Mouse (Mus musculus) liver, embryonic 14.5 days (tissue): ENCODE data around the gene Clip2. TPM values are rescaled to one million over a fixed set of nuclear protein-coding genes. Genes with fewer than 3 reads are reported as not detected.
A peak's percentile ranks its signal among the peaks of the same experiment; 100 is the strongest.

Experiments used
- ATAC-seq: fragments of 200-750 bp; cut with Nextera tagmentation; 2 replicates; pipeline ENCODE4 v1.8.0; 2017; ENCODE audit warnings: moderate number of reproducible peaks, mild to moderate bottlenecking, moderate library complexity; ENCODE audit not compliant: insufficient read depth
- DNase-seq, 3 experiments: peaks; one replicate each; pipeline ENCODE4 v3.0.0-alpha.2; 2012 to 2013; ENCODE audit warnings: low read depth in 3 of 3, low spot score in 3 of 3
- H3K27ac ChIP-seq: fragments of 300-500 bp; sonication (generic); 2 replicates; pipeline ENCODE4 v1.5.1; 2014; ENCODE audit warnings: moderate library complexity, mild to moderate bottlenecking, control low read depth, inconsistent platforms
- H3K27me3 ChIP-seq: fragments of 300-500 bp; sonication (generic); 2 replicates; pipeline ENCODE4 v1.6.1; 2014; ENCODE audit warnings: mild to moderate bottlenecking, low read length, moderate library complexity; ENCODE audit not compliant: control insufficient read depth, insufficient read depth
- H3K36me3 ChIP-seq: fragments of 300-500 bp; sonication (generic); replicated peaks from 2 replicates; pipeline ENCODE4 v1.6.1; 2014; ENCODE audit warnings: low read depth; ENCODE audit not compliant: control insufficient read depth, insufficient read depth
- H3K4me1 ChIP-seq, 2 experiments: fragments of 200-500 bp in 1 of 2; fragments of 300-500 bp in 1 of 2; sonication (generic) in 1 of 2; replicated peaks; 2 replicates each; pipeline ENCODE4 v1.6.1; 2012 to 2014; ENCODE audit warnings: antibody characterized with exemption in 1 of 2, inconsistent platforms in 1 of 2, low read length in 1 of 2; ENCODE audit not compliant: control insufficient read depth in 2 of 2, insufficient read depth in 2 of 2
- H3K4me2 ChIP-seq: fragments of 300-500 bp; sonication (generic); 2 replicates; pipeline ENCODE4 v1.6.1; 2014; ENCODE audit warnings: low read depth, mild to moderate bottlenecking, control low read depth, moderate library complexity
- H3K4me3 ChIP-seq, 2 experiments: fragments of 200-500 bp in 1 of 2; fragments of 300-500 bp in 1 of 2; sonication (generic) in 1 of 2; 2 replicates each; pipeline ENCODE4 v1.5.1; 2012 to 2014; ENCODE audit warnings: low read depth in 2 of 2, low read length in 2 of 2, mild to moderate bottlenecking in 2 of 2, control low read depth in 1 of 2, inconsistent platforms in 1 of 2, moderate library complexity in 1 of 2; ENCODE audit not compliant: insufficient read depth in 1 of 2
- H3K9ac ChIP-seq: fragments of 300-500 bp; sonication (generic); replicated peaks from 2 replicates; pipeline ENCODE4 v1.6.1; 2014; ENCODE audit warnings: mild to moderate bottlenecking, control low read depth, moderate library complexity
- H3K9me3 ChIP-seq: fragments of 300-500 bp; sonication (generic); 2 replicates; pipeline ENCODE4 v1.6.1; 2016; ENCODE audit warnings: low read length, mixed read lengths; ENCODE audit not compliant: control insufficient read depth
- CTCF ChIP-seq: IDR thresholded peaks from 2 replicates; pipeline ENCODE4 v1.5.1; 2016; ENCODE audit warnings: antibody characterized with exemption, low read depth, control low read depth
- EP300 ChIP-seq: IDR thresholded peaks from 2 replicates; pipeline ENCODE4 v1.6.1; 2016; ENCODE audit warnings: antibody characterized with exemption, low read depth
- WGBS: fragments of 180-500 bp; shearing (Covaris S2); extraction: QIAGEN DNeasy Blood & Tissue Kit; methylation state at CpG from one replicate; pipeline ENCODE4 v1.1.7; 2014; ENCODE audit not compliant: insufficient replicate concordance; 5-methylcytosine and 5-hydroxymethylcytosine counted together
- polyA plus RNA-seq, 2 experiments: library from polyadenylated mRNA; depleted of rRNA in 1 of 2; stranded (reverse) in 1 of 2; unstranded in 1 of 2; fragments of >200 nt; fragmentation: Nextera tagmentation in 1 of 2; extraction: Ambion mirVana in 1 of 2; gene quantifications; 2 replicates each; pipeline versions ENCODE4 v1.2.1 to v1.2.3; 2012 to 2014

Gene Clip2
- polyA plus RNA-seq, 2 experiments: 0.36 to 1.8 TPM

GRCm38 (mm10) chr5:134460546-134460945 is 91.7 kb downstream of the Clip2 start:
- 81% methylated on average over 4 of the region's 4 CpGs for WGBS
- TF ChIP-seq CTCF (no peak), EP300 (no peak)
- Histone ChIP-seq H3K9ac (no peak overlapping the region), H3K9me3 (no peaks in the 10 kb centered on the region), H3K27me3 (no peaks in the 10 kb centered on the region), H3K36me3 (no peaks in the 10 kb centered on the region), H3K4me3 (no peak overlapping the region), H3K4me1 (peaks cover 13 to 14% of the 10 kb centered on the region in 2 experiments), H3K27ac (no peak overlapping the region), H3K4me2 (no peak overlapping the region)
- DNase-seq (no peak), ATAC-seq (no peak)

GRCm38 (mm10) chr5:134459096-134459495 is 93.1 kb downstream of the Clip2 start:
- Histone ChIP-seq H3K4me3 (no peak overlapping the region), H3K4me2 (no peak overlapping the region), H3K36me3 (no peaks in the 10 kb centered on the region), H3K27me3 (no peaks in the 10 kb centered on the region), H3K9ac (no peak overlapping the region), H3K4me1 (peaks cover 3 to 4% of the 10 kb centered on the region in 2 experiments), H3K27ac (no peak overlapping the region), H3K9me3 (no peaks in the 10 kb centered on the region)
- TF ChIP-seq EP300: no peak
- no peak for TF ChIP-seq CTCF
- ATAC-seq: no peak
- no peak for DNase-seq
- 75% methylated on average over 7 of the region's 7 CpGs for WGBS

GRCm38 (mm10) chr5:134458416-134458815 is 93.8 kb downstream of the Clip2 start:
- Histone ChIP-seq H3K27ac (no peak overlapping the region), H3K36me3 (no peaks in the 10 kb centered on the region), H3K4me1 (no peaks in the 10 kb centered on the region; a peak in 1 of 4 replicates), H3K9ac (no peak overlapping the region), H3K4me2 (no peak overlapping the region), H3K27me3 (no peaks in the 10 kb centered on the region), H3K9me3 (no peaks in the 10 kb centered on the region), H3K4me3 (no peak overlapping the region)
- TF ChIP-seq CTCF (no peak), EP300 (no peak)
- no peak for ATAC-seq
- 43% methylated on average over 3 of the region's 3 CpGs for WGBS
- no peak for DNase-seq

GRCm38 (mm10) chr5:134457371-134457770 is 94.9 kb downstream of the Clip2 start:
- no peak for ATAC-seq
- Histone ChIP-seq H3K4me1 (no peaks in the 10 kb centered on the region; a peak in 1 of 4 replicates), H3K27ac (no peak overlapping the region), H3K9me3 (no peaks in the 10 kb centered on the region), H3K9ac (no peak overlapping the region), H3K36me3 (no peaks in the 10 kb centered on the region), H3K4me3 (no peak overlapping the region), H3K4me2 (no peak overlapping the region), H3K27me3 (no peaks in the 10 kb centered on the region)
- TF ChIP-seq EP300: no peak
- TF ChIP-seq CTCF: no peak
- WGBS: 74% methylated on average over 2 of the region's 2 CpGs
- DNase-seq: no peak

GRCm38 (mm10) chr5:134456503-134456962 is 95.7 kb downstream of the Clip2 start, which contains the start of gene Gtf2ird1:
TSS of gene Gtf2ird1 (minus strand) at chr5:134456716.
- DNase-seq (peak; percentile 43 to 51 (median 47)), ATAC-seq (peak; percentile 84)
- TF ChIP-seq CTCF (no peak), EP300 (no peak)
- peak within 1 kb of the TSS; percentile 65 to 81 for H3K4me3 ChIP-seq
- no peak within 1 kb of the TSS for H3K27ac ChIP-seq
- no peaks in the 10 kb centered on the region for H3K27me3 ChIP-seq
- no peaks in the 10 kb centered on the region; a peak in 1 of 4 replicates for H3K4me1 ChIP-seq
- peak within 1 kb of the TSS; percentile 78 for H3K9ac ChIP-seq
- H3K9me3 ChIP-seq: no peaks in the 10 kb centered on the region
- H3K36me3 ChIP-seq: no peaks in the 10 kb centered on the region
- peak within 1 kb of the TSS; percentile 82 for H3K4me2 ChIP-seq
- under 1% methylated on average over 44 of the region's 44 CpGs for WGBS
